Mouse (Mus musculus): ENCODE results near the gene Gm12845. TPM values are rescaled to one million over a fixed set of nuclear protein-coding genes. Genes with fewer than 3 reads are reported as not detected.
"Not testable (repeated sequence)": the region's sequence is repeated elsewhere in the genome, so short reads cannot be mapped to it uniquely, and the experiment has no call there.

Gene Gm12845
- total and polyA plus RNA-seq, 2 experiments from 2014 or later, result not detected

DNA sequence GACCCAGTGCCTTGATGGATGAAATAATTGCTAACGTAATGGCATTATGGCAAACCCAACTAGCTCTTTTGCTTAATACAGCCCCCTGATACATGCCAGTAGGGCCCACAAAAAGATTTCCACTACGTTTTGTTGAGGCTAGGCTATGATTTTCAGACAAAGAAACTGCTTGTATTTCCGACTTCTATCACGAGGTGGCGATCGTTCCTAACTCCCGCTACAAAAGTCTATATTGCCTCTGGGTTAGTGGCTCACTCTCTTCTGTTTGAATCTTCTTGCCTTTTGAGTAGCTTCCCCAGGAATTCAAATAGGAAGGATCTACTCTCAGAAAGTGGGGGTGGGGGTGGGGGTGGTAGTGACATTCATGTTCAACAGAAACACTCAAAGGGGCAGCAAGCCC is 18.9 kb upstream of the Gm12845 start:
- Histone ChIP-seq H3K9ac (no peak overlapping the region), H3K4me3 (ENCODE audit: low read depth, low read length) (no peak overlapping the region), H3K27me3 (ENCODE audit: insufficient read depth, low read length) (no peaks in the 10 kb centered on the region), H3K36me3 (ENCODE audit: insufficient read depth) (no peaks in the 10 kb centered on the region), H3K27ac (ENCODE audit: low read depth, low read length) (no peak overlapping the region), H3K4me1 (ENCODE audit: insufficient read depth) (no peaks in the 10 kb centered on the region), H3K9me3 (ENCODE audit: low read length) (no peaks in the 10 kb centered on the region), H3K4me2 (ENCODE audit: low read depth) (no peak overlapping the region)
- 5% methylated on average over 7 of the region's 7 CpGs for WGBS
- DNase-seq (peak; percentile 86), ATAC-seq (peak; percentile 62)
- peak; percentile 80 for TF ChIP-seq CTCF (IDR thresholded peaks at IDR 0.05; ENCODE audit: low read depth)

DNA sequence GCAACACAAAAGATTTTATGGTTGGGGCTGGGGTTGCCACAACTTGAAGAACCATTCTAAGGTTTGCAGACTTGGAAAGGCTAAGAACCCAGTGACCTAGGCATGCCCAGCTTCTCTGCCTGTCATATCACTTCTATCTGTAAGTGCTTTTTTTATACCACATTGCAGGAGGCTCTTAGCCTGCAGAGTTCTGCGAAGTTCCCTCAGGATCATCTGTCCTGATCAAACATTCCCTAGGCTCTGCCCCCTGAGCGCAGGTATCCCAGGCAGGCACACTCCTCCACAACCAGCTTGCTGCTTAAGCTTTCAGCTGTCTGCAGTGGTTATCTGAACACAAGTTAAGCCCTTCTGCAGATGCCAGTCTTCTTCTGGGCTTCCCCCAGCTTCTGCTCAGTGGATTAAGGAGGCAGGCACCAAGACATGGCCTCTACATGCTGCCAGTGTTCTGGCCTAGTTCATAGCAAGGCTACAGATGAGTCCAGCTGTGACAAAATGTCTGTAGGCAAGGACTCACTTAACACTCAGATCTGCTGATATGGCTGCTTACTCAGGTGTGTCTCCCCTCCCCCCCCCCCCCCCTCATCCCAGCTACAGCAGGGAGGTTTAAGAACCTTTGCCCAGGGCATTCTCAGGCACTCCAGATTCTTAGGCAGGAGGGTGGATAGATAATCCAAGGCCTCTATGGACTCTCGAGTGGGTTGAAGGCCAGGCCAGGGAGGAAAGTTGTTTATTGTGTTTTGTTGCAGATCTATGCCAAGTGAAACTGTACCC is 15.2 kb upstream of the Gm12845 start:
- Histone ChIP-seq H3K4me2 (ENCODE audit: low read depth) (no peak overlapping the region), H3K4me3 (ENCODE audit: low read depth, low read length) (no peak overlapping the region), H3K36me3 (ENCODE audit: insufficient read depth) (no peaks in the 10 kb centered on the region), H3K9ac (no peak overlapping the region), H3K4me1 (ENCODE audit: insufficient read depth) (no peaks in the 10 kb centered on the region), H3K9me3 (ENCODE audit: low read length) (no peaks in the 10 kb centered on the region), H3K27ac (ENCODE audit: low read depth, low read length) (no peak overlapping the region), H3K27me3 (ENCODE audit: insufficient read depth, low read length) (no peaks in the 10 kb centered on the region)
- no peak for TF ChIP-seq CTCF (IDR thresholded peaks at IDR 0.05; ENCODE audit: low read depth)
- DNase-seq, result no peak
- no peak for ATAC-seq
- WGBS, result 78% methylated on average over 3 of the region's 3 CpGs

DNA sequence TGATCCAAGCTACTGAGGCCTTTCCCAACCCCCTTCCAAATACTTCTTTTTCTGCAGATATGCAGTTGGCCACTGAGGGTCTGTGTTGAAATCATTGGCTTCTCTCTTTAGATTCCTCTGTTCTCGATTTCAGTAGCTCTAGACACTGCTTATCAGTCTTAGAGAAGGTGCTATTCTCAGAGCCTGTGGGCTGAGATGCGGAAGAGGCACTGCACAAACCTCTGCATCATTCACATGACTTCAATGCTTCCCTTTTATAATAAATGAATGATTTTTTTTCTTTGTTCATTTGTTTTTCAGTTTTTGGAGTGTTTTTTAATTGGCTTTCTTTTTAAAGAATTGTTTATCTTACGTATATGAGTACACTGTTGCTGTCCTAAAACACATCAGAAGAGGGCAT is 11.9 kb upstream of the Gm12845 start:
- Histone ChIP-seq H3K9ac (no peak overlapping the region), H3K9me3 (ENCODE audit: low read length) (no peaks in the 10 kb centered on the region), H3K4me3 (ENCODE audit: low read depth, low read length) (no peak overlapping the region), H3K27me3 (ENCODE audit: insufficient read depth, low read length) (no peaks in the 10 kb centered on the region), H3K27ac (ENCODE audit: low read depth, low read length) (no peak overlapping the region), H3K4me1 (ENCODE audit: insufficient read depth) (no peaks in the 10 kb centered on the region), H3K4me2 (ENCODE audit: low read depth) (no peak overlapping the region), H3K36me3 (ENCODE audit: insufficient read depth) (no peaks in the 10 kb centered on the region)
- ATAC-seq (no peak), DNase-seq (no peak)
- no peak for TF ChIP-seq CTCF (IDR thresholded peaks at IDR 0.05; ENCODE audit: low read depth)
- 82% methylated on average over 3 of the region's 3 CpGs for WGBS

DNA sequence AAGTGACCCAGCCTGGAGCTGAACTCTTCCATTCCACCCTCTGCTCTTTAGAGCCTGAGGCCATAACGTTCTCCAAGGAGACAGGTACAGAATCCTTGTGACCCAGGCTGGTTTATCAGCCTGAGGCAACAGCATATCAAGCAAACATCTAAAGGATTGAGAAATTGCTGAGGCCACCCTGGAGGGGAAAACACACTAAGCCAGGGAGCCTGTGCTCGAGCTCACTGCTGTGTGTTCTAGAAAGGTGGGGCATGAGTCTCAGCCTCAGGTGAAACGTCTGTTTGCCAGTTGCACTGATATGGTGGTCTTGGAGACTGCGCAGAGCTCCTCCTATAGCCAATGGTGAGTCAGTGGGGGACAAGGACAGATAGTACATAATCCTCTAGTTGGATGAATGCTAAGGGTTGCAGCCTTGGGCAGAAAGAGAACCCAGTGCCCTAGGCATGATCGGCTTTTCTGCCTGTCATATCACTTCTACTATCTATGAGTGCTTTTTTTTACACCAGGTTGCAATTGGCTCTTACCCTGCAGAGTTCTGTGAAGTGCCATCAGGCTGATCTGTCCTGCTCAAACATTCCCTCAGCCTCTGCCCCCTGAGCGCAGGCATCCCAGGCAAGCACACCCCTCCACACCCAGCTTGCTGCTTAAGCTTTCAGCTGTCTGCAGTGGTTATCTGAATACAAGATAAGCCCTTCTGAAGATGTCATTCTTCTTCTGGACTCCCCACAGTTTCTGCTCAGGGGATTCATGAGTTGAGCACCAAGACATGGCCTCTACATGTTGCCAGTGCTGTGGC is 10.7 kb upstream of the Gm12845 start:
- H3K27ac ChIP-seq (ENCODE audit: low read depth, low read length), result no peak overlapping the region
- no peaks in the 10 kb centered on the region for H3K36me3 ChIP-seq (ENCODE audit: insufficient read depth)
- DNase-seq (no peak), ATAC-seq (no peak)
- H3K4me1 ChIP-seq (ENCODE audit: insufficient read depth), result no peaks in the 10 kb centered on the region
- TF ChIP-seq CTCF (IDR thresholded peaks at IDR 0.05; ENCODE audit: low read depth), result no peak
- no peaks in the 10 kb centered on the region for H3K9me3 ChIP-seq (ENCODE audit: low read length)
- H3K4me2 ChIP-seq (ENCODE audit: low read depth), result no peak overlapping the region
- no peak overlapping the region for H3K4me3 ChIP-seq (ENCODE audit: low read depth, low read length)
- no peak overlapping the region for H3K9ac ChIP-seq
- no peaks in the 10 kb centered on the region for H3K27me3 ChIP-seq (ENCODE audit: insufficient read depth, low read length)
- 77% methylated on average over 6 of the region's 6 CpGs for whole genome bisulfite sequencing

DNA sequence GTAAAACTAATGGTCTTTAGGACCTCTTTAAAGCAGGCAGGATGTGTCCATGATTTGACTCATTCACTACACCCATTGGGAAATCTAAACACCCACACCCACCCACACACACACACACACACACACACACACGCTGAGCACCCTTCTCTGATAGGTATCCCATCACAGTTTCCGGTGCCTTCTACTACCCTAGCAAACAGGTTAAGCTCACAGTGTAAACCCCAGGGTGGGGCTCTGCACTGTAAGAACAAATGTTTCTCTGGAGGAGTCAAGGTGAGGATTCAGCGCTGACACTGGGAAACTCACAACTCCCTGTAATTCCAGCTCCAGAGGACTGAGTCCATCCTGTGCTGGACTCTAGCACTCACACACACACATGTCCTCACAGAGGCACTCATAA is 7.7 kb downstream of the Gm12845 start:
- no peak for TF ChIP-seq CTCF (IDR thresholded peaks at IDR 0.05; ENCODE audit: low read depth)
- Histone ChIP-seq H3K36me3 (ENCODE audit: insufficient read depth) (no peaks in the 10 kb centered on the region), H3K27ac (ENCODE audit: low read depth, low read length) (no peak overlapping the region), H3K4me1 (ENCODE audit: insufficient read depth) (no peaks in the 10 kb centered on the region), H3K4me3 (ENCODE audit: low read depth, low read length) (no peak overlapping the region), H3K9ac (no peak overlapping the region), H3K9me3 (ENCODE audit: low read length) (no peaks in the 10 kb centered on the region), H3K27me3 (ENCODE audit: insufficient read depth, low read length) (no peaks in the 10 kb centered on the region), H3K4me2 (ENCODE audit: low read depth) (no peak overlapping the region)
- 94% methylated on average over 3 of the region's 3 CpGs for WGBS
- DNase-seq, result no peak
- no peak for ATAC-seq

DNA sequence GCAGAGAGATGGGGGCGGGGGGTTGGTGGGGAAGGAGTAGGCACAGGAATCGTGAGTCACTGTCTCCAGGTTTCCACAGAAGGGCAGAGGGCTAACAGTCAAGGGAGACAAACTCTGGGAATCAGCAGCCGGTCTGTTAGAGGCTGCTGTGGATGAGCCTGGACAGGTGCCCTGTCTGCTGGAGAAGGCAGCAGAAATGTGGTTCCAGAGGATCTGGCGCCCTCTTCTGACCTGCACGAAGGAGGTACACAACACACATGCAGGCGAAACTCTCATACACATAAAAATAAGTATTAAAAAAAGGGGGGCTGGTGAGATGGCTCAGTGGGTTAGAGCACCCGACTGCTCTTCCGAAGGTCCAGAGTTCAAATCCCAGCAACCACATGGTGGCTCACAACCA is 13.3 kb downstream of the Gm12845 start:
- 45% methylated on average over 8 of the region's 8 CpGs for WGBS
- no peak for DNase-seq

DNA sequence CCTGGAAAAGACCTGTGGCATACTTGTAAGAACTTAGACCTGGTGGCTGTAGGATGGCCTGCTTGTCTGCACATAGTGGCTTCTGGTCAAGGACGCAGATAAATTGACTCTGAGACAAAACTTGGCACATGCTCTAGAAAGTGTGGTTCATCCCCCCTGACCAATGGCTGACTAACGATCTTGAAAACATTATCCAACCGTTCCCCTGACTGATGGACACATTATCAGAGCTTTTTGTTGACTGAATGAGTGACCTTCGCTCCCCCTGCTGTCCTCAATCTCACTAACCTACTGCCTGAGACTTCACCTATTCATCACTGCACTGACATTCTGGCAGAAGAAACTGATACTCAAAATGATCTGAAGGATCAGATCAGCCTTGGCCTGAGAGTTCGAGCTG is 28.3 kb downstream of the Gm12845 start:
- WGBS, result 72% methylated on average over 5 of the region's 5 CpGs
- H3K9ac ChIP-seq; ATAC-seq; H3K4me3 ChIP-seq (ENCODE audit: low read depth, low read length); H3K9me3 ChIP-seq (ENCODE audit: low read length); H3K27ac ChIP-seq (ENCODE audit: low read depth, low read length); H3K36me3 ChIP-seq (ENCODE audit: insufficient read depth); H3K27me3 ChIP-seq (ENCODE audit: insufficient read depth, low read length); H3K4me1 ChIP-seq (ENCODE audit: insufficient read depth); DNase-seq; H3K4me2 ChIP-seq (ENCODE audit: low read depth): not testable (repeated sequence)

More for the DNA sequence above, 13.3 kb downstream of the Gm12845 start:
- ATAC-seq, result no peak
- TF ChIP-seq CTCF (IDR thresholded peaks at IDR 0.05; ENCODE audit: low read depth), result 0 out of 2 replicates have a peak, but pooled peaks have one; percentile 4
- Histone ChIP-seq H3K4me1 (ENCODE audit: insufficient read depth) (no peaks in the 10 kb centered on the region), H3K4me3 (ENCODE audit: low read depth, low read length) (no peak overlapping the region), H3K27ac (ENCODE audit: low read depth, low read length) (no peak overlapping the region), H3K36me3 (ENCODE audit: insufficient read depth) (no peaks in the 10 kb centered on the region), H3K4me2 (ENCODE audit: low read depth) (no peak overlapping the region), H3K27me3 (ENCODE audit: insufficient read depth, low read length) (no peaks in the 10 kb centered on the region), H3K9me3 (ENCODE audit: low read length) (no peaks in the 10 kb centered on the region), H3K9ac (no peak overlapping the region)

Measured in forebrain, postnatal 0 days (tissue).